In genomic region chr2:14873116-14873515, GRCm38 (mm10) we compare ENCODE assay signal across 11 mouse cellular contexts.
A peak's percentile ranks its signal among the peaks of the same experiment; 100 is the strongest.
DNase-seq lines count a peak whose midpoint lies in the region; ATAC-seq lines count a peak whose summit lies in the region.
"Had no signal": no experiment of that assay in that cellular context is flagged by ENCODE, and none has a peak within 500 bp of the region (broad histone marks: within the 10 kb centered on the region; RNA-seq: fewer than 3 reads in every experiment).

No protein-coding gene starts in this region.

- H3K36me3 ChIP-seq in hindbrain, embryonic 13.5 days, result no peaks in the 10 kb centered on the region
- no peaks in the 10 kb centered on the region for H3K36me3 ChIP-seq in hindbrain, embryonic 10.5 days
- no peaks in the 10 kb centered on the region for H3K36me3 ChIP-seq in neural tube, embryonic 12.5 days
- H3K36me3 ChIP-seq in midbrain, embryonic 14.5 days (ENCODE audit: control insufficient read depth, insufficient read depth, low read length), result no peaks in the 10 kb centered on the region

- H3K9ac ChIP-seq in hindbrain, embryonic 13.5 days, result no peak overlapping the region
- no peak overlapping the region for H3K9ac ChIP-seq in neural tube, embryonic 12.5 days
- H3K9ac ChIP-seq in midbrain, embryonic 14.5 days (replicated peaks; ENCODE audit: low read length), result no peak overlapping the region; the same call in 1 of the 2 replicates
- H3K9ac ChIP-seq: liver, embryonic 14.5 days had no signal

- WGBS in hindbrain, embryonic 13.5 days, result 81% methylated on average over 1 of the region's 1 CpGs
- 69% methylated on average over 1 of the region's 1 CpGs for WGBS in hindbrain, embryonic 10.5 days
- 71% methylated on average over 1 of the region's 1 CpGs for WGBS in neural tube, embryonic 12.5 days
- 58% methylated on average over 1 of the region's 1 CpGs for WGBS in midbrain, embryonic 14.5 days

- H3K4me2 ChIP-seq in hindbrain, embryonic 13.5 days, result peak overlapping the region; percentile 55
- peak overlapping the region; percentile 48; the same call in 1 of the 2 replicates for H3K4me2 ChIP-seq in neural tube, embryonic 12.5 days (replicated peaks)
- H3K4me2 ChIP-seq in midbrain, embryonic 14.5 days (ENCODE audit: low read length), result peak overlapping the region; percentile 53

- H3K4me1 ChIP-seq in hindbrain, embryonic 13.5 days (replicated peaks), result peaks cover 30% of the 10 kb centered on the region
- peaks cover 28% of the 10 kb centered on the region for H3K4me1 ChIP-seq in hindbrain, embryonic 10.5 days (replicated peaks)
- peaks cover 12% of the 10 kb centered on the region; the same call in 1 of the 2 replicates for H3K4me1 ChIP-seq in neural tube, embryonic 12.5 days
- peaks cover 19% of the 10 kb centered on the region for H3K4me1 ChIP-seq in midbrain, embryonic 14.5 days (ENCODE audit: control insufficient read depth, insufficient read depth, low read length)

- H3K9me3 ChIP-seq in hindbrain, embryonic 13.5 days, result no peaks in the 10 kb centered on the region
- no peaks in the 10 kb centered on the region for H3K9me3 ChIP-seq in hindbrain, embryonic 10.5 days
- H3K9me3 ChIP-seq in neural tube, embryonic 12.5 days, result no peaks in the 10 kb centered on the region
- H3K9me3 ChIP-seq in midbrain, embryonic 14.5 days (ENCODE audit: control insufficient read depth, low read length), result no peaks in the 10 kb centered on the region

- H3K27ac ChIP-seq in hindbrain, embryonic 13.5 days, result no peak overlapping the region
- H3K27ac ChIP-seq in hindbrain, embryonic 10.5 days, result no peak overlapping the region
- no peak overlapping the region for H3K27ac ChIP-seq in neural tube, embryonic 12.5 days
- H3K27ac ChIP-seq in midbrain, embryonic 14.5 days (replicated peaks; ENCODE audit: low read depth, low read length), result no peak overlapping the region
- H3K27ac ChIP-seq: liver, embryonic 14.5 days had no signal

- no peak for ATAC-seq in hindbrain, embryonic 13.5 days (ENCODE audit: low FRiP score)
- ATAC-seq in neural tube, embryonic 12.5 days (ENCODE audit: low FRiP score, low read depth), result no peak
- ATAC-seq in midbrain, embryonic 14.5 days (ENCODE audit: low FRiP score, low TSS enrichment), result no peak

- no peaks in the 10 kb centered on the region for H3K27me3 ChIP-seq in hindbrain, embryonic 13.5 days
- no peaks in the 10 kb centered on the region for H3K27me3 ChIP-seq in hindbrain, embryonic 10.5 days (ENCODE audit: insufficient read depth, poor library complexity, severe bottlenecking)
- H3K27me3 ChIP-seq in neural tube, embryonic 12.5 days (replicated peaks), result no peaks in the 10 kb centered on the region
- H3K27me3 ChIP-seq in midbrain, embryonic 14.5 days (ENCODE audit: control insufficient read depth, insufficient read depth, low read length), result no peaks in the 10 kb centered on the region

- DNase-seq in hindbrain, embryonic 10.5 days (ENCODE audit: low spot score), result no peak
- DNase-seq in neural tube, embryonic 10.5 days (ENCODE audit: extremely low spot score, low spot score), result no peak
- DNase-seq in midbrain, embryonic 14.5 days, result peak; percentile 42
- DNase-seq in gastrocnemius, postnatal 25 days, result no peak
- no peak for DNase-seq in urinary bladder, postnatal 36 days (ENCODE audit: low spot score in 2 of 2)
- DNase-seq: layer of hippocampus, adult 9-11 months; left cerebral cortex, postnatal 4 days; thymus, adult 2 months had no signal

- no peak overlapping the region; the same call in 1 of the 2 replicates for H3K4me3 ChIP-seq in hindbrain, embryonic 13.5 days
- H3K4me3 ChIP-seq in hindbrain, embryonic 10.5 days, result no peak overlapping the region
- no peak overlapping the region for H3K4me3 ChIP-seq in neural tube, embryonic 12.5 days
- H3K4me3 ChIP-seq in midbrain, embryonic 14.5 days (replicated peaks; ENCODE audit: low read depth, low read length), result peak overlapping the region; percentile 31
